Mouse (Mus musculus) liver, embryonic 14.5 days (tissue): ENCODE data around the gene Hrk. TPM values are rescaled to one million over a fixed set of nuclear protein-coding genes. Genes with fewer than 3 reads are reported as not detected.
A peak's percentile ranks its signal among the peaks of the same experiment; 100 is the strongest.

Experiments used
- ATAC-seq: fragments of 200-750 bp; cut with Nextera tagmentation; 2 replicates; pipeline ENCODE4 v1.8.0; 2017; ENCODE audit warnings: moderate number of reproducible peaks, mild to moderate bottlenecking, moderate library complexity; ENCODE audit not compliant: insufficient read depth
- DNase-seq, 3 experiments: peaks; one replicate each; pipeline ENCODE4 v3.0.0-alpha.2; 2012 to 2013; ENCODE audit warnings: low read depth in 3 of 3, low spot score in 3 of 3
- H3K27ac ChIP-seq: fragments of 300-500 bp; sonication (generic); 2 replicates; pipeline ENCODE4 v1.5.1; 2014; ENCODE audit warnings: moderate library complexity, mild to moderate bottlenecking, control low read depth, inconsistent platforms
- H3K27me3 ChIP-seq: fragments of 300-500 bp; sonication (generic); 2 replicates; pipeline ENCODE4 v1.6.1; 2014; ENCODE audit warnings: mild to moderate bottlenecking, low read length, moderate library complexity; ENCODE audit not compliant: control insufficient read depth, insufficient read depth
- H3K36me3 ChIP-seq: fragments of 300-500 bp; sonication (generic); replicated peaks from 2 replicates; pipeline ENCODE4 v1.6.1; 2014; ENCODE audit warnings: low read depth; ENCODE audit not compliant: control insufficient read depth, insufficient read depth
- H3K4me1 ChIP-seq, 2 experiments: fragments of 200-500 bp in 1 of 2; fragments of 300-500 bp in 1 of 2; sonication (generic) in 1 of 2; replicated peaks; 2 replicates each; pipeline ENCODE4 v1.6.1; 2012 to 2014; ENCODE audit warnings: antibody characterized with exemption in 1 of 2, inconsistent platforms in 1 of 2, low read length in 1 of 2; ENCODE audit not compliant: control insufficient read depth in 2 of 2, insufficient read depth in 2 of 2
- H3K4me2 ChIP-seq: fragments of 300-500 bp; sonication (generic); 2 replicates; pipeline ENCODE4 v1.6.1; 2014; ENCODE audit warnings: low read depth, mild to moderate bottlenecking, control low read depth, moderate library complexity
- H3K4me3 ChIP-seq, 2 experiments: fragments of 200-500 bp in 1 of 2; fragments of 300-500 bp in 1 of 2; sonication (generic) in 1 of 2; 2 replicates each; pipeline ENCODE4 v1.5.1; 2012 to 2014; ENCODE audit warnings: low read depth in 2 of 2, low read length in 2 of 2, mild to moderate bottlenecking in 2 of 2, control low read depth in 1 of 2, inconsistent platforms in 1 of 2, moderate library complexity in 1 of 2; ENCODE audit not compliant: insufficient read depth in 1 of 2
- H3K9ac ChIP-seq: fragments of 300-500 bp; sonication (generic); replicated peaks from 2 replicates; pipeline ENCODE4 v1.6.1; 2014; ENCODE audit warnings: mild to moderate bottlenecking, control low read depth, moderate library complexity
- H3K9me3 ChIP-seq: fragments of 300-500 bp; sonication (generic); 2 replicates; pipeline ENCODE4 v1.6.1; 2016; ENCODE audit warnings: low read length, mixed read lengths; ENCODE audit not compliant: control insufficient read depth
- CTCF ChIP-seq: IDR thresholded peaks from 2 replicates; pipeline ENCODE4 v1.5.1; 2016; ENCODE audit warnings: antibody characterized with exemption, low read depth, control low read depth
- EP300 ChIP-seq: IDR thresholded peaks from 2 replicates; pipeline ENCODE4 v1.6.1; 2016; ENCODE audit warnings: antibody characterized with exemption, low read depth
- WGBS: fragments of 180-500 bp; shearing (Covaris S2); extraction: QIAGEN DNeasy Blood & Tissue Kit; methylation state at CpG from one replicate; pipeline ENCODE4 v1.1.7; 2014; ENCODE audit not compliant: insufficient replicate concordance; 5-methylcytosine and 5-hydroxymethylcytosine counted together
- polyA plus RNA-seq, 2 experiments: library from polyadenylated mRNA; depleted of rRNA in 1 of 2; stranded (reverse) in 1 of 2; unstranded in 1 of 2; fragments of >200 nt; fragmentation: Nextera tagmentation in 1 of 2; extraction: Ambion mirVana in 1 of 2; gene quantifications; 2 replicates each; pipeline versions ENCODE4 v1.2.1 to v1.2.3; 2012 to 2014

Gene Hrk
- polyA plus RNA-seq, 2 experiments, result 0.02 TPM; not detected in 1

- Histone ChIP-seq H3K27me3 (peaks cover 67% of the 10 kb centered on the region), H3K9ac (no peak overlapping the region), H3K4me1 (no peaks in the 10 kb centered on the region), H3K9me3 (no peaks in the 10 kb centered on the region), H3K27ac (no peak overlapping the region), H3K4me3 (peak overlapping the region in 1 of 2 experiments; percentile 39; a peak in 2 of 4 replicates), H3K4me2 (peak overlapping the region; percentile 55), H3K36me3 (no peaks in the 10 kb centered on the region)
- TF ChIP-seq EP300, result no peak
- no peak for TF ChIP-seq CTCF
- ATAC-seq (no peak), DNase-seq (no peak)
- 1% methylated on average over 108 of the region's 117 CpGs for WGBS
Observed at GRCm38 (mm10) chr5:118169222-118170221, 5.1 kb downstream of the Hrk start.

GRCm38 (mm10) chr5:118170888-118171529 lies 6.6 kb downstream of the Hrk start:
- no peak overlapping the region for H3K4me3 ChIP-seq
- H3K4me2 ChIP-seq, result no peak overlapping the region; the same call in 1 of the 2 replicates
- 2% methylated on average over 25 of the region's 25 CpGs for WGBS
- no peak for DNase-seq
- no peak overlapping the region for H3K27ac ChIP-seq
- H3K36me3 ChIP-seq, result no peaks in the 10 kb centered on the region
- no peak overlapping the region for H3K9ac ChIP-seq
- TF ChIP-seq CTCF (peak; percentile 30; the same call in 1 of the 2 replicates), EP300 (no peak)
- ATAC-seq, result no peak
- peaks cover 75% of the 10 kb centered on the region for H3K27me3 ChIP-seq
- H3K9me3 ChIP-seq, result no peaks in the 10 kb centered on the region
- H3K4me1 ChIP-seq, result no peaks in the 10 kb centered on the region; a peak in 1 of 4 replicates

GRCm38 (mm10) chr5:118171665-118172064 lies 7.2 kb downstream of the Hrk start:
- TF ChIP-seq CTCF, result no peak
- no peak for TF ChIP-seq EP300
- peaks cover 75% of the 10 kb centered on the region for H3K27me3 ChIP-seq
- peak overlapping the region; percentile 41 for H3K4me2 ChIP-seq

GRCm38 (mm10) chr5:118172078-118172723 lies 7.8 kb downstream of the Hrk start:
- peaks cover 75% of the 10 kb centered on the region for H3K27me3 ChIP-seq
- under 1% methylated on average over 27 of the region's 27 CpGs for WGBS

More at GRCm38 (mm10) chr5:118171665-118172064, 7.2 kb downstream of the Hrk start:
- Histone ChIP-seq H3K9ac (no peak overlapping the region), H3K4me1 (no peaks in the 10 kb centered on the region; a peak in 1 of 4 replicates), H3K9me3 (no peaks in the 10 kb centered on the region), H3K27ac (no peak overlapping the region), H3K36me3 (no peaks in the 10 kb centered on the region), H3K4me3 (peak overlapping the region in 1 of 2 experiments; percentile 31; a peak in 2 of 4 replicates)
- 2% methylated on average over 36 of the region's 36 CpGs for WGBS
- DNase-seq (no peak), ATAC-seq (no peak)

More at GRCm38 (mm10) chr5:118172078-118172723, 7.8 kb downstream of the Hrk start:
- peak overlapping the region; percentile 41 for H3K4me2 ChIP-seq
- H3K4me1 ChIP-seq, result no peaks in the 10 kb centered on the region; a peak in 1 of 4 replicates
- no peaks in the 10 kb centered on the region for H3K9me3 ChIP-seq
- no peak overlapping the region for H3K27ac ChIP-seq
- H3K36me3 ChIP-seq, result no peaks in the 10 kb centered on the region
- DNase-seq (no peak), ATAC-seq (no peak)
- H3K4me3 ChIP-seq, result peak overlapping the region; percentile 31 to 37; a peak in 3 of 4 replicates
- TF ChIP-seq EP300 (no peak), CTCF (no peak)
- H3K9ac ChIP-seq, result no peak overlapping the region
